Mouse (Mus musculus): ENCODE data around the gene Med21.

Gene Med21

GRCm38 (mm10) chr6:146640068-146640965 is 2.0 kb upstream of the Med21 start:
- DNase-seq, result no peak

GRCm38 (mm10) chr6:146640991-146641390 is 1.4 kb upstream of the Med21 start:
- no peak for DNase-seq

GRCm38 (mm10) chr6:146641621-146642210 is 631 bp upstream of the Med21 start:
- no peak for DNase-seq

- DNase-seq, result peak in 1 of 2 experiments; percentile 43
Observed at GRCm38 (mm10) chr6:146643184-146643570, 830 bp downstream of the Med21 start.

- no peak for DNase-seq
Observed at GRCm38 (mm10) chr6:146650013-146650412, 7.7 kb downstream of the Med21 start.

- no peak for DNase-seq
Observed at GRCm38 (mm10) chr6:146651431-146651830, 9.1 kb downstream of the Med21 start.

GRCm38 (mm10) chr6:146653197-146653596 is 10.8 kb downstream of the Med21 start:
- no peak for DNase-seq

GRCm38 (mm10) chr6:146660591-146660990 is 18.2 kb downstream of the Med21 start:
- DNase-seq, result peak; percentile 12 to 26

- no peak for DNase-seq
Observed at GRCm38 (mm10) chr6:146661655-146662054, 19.3 kb downstream of the Med21 start.

- DNase-seq, result peak; percentile 52 to 65
Observed at GRCm38 (mm10) chr6:146662679-146663078, 20.3 kb downstream of the Med21 start.

GRCm38 (mm10) chr6:146664116-146664515 is 21.8 kb downstream of the Med21 start:
- peak in 1 of 2 experiments; percentile 14 for DNase-seq

GRCm38 (mm10) chr6:146664917-146665316 is 22.6 kb downstream of the Med21 start:
- no peak for DNase-seq

GRCm38 (mm10) chr6:146665408-146665807 is 23.1 kb downstream of the Med21 start:
- no peak for DNase-seq

- DNase-seq, result no peak
Observed at GRCm38 (mm10) chr6:146666811-146667210, 24.5 kb downstream of the Med21 start.

GRCm38 (mm10) chr6:146668606-146669005 is 26.3 kb downstream of the Med21 start:
- no peak for DNase-seq

- DNase-seq, result no peak
Observed at GRCm38 (mm10) chr6:146670956-146671855, 28.9 kb downstream of the Med21 start.

- DNase-seq, result no peak
Observed at GRCm38 (mm10) chr6:146672106-146672505, 29.8 kb downstream of the Med21 start.

- DNase-seq, result no peak
Observed at GRCm38 (mm10) chr6:146673696-146674095, 31.3 kb downstream of the Med21 start.

- DNase-seq, result no peak
Observed at GRCm38 (mm10) chr6:146674420-146674819, 32.1 kb downstream of the Med21 start.

GRCm38 (mm10) chr6:146674881-146675536 is 32.7 kb downstream of the Med21 start:
- DNase-seq, result no peak

- DNase-seq, result no peak
Observed at GRCm38 (mm10) chr6:146676904-146677303, 34.6 kb downstream of the Med21 start.
